Mouse (Mus musculus): ENCODE measurements around the gene Trim16. TPM values are rescaled to one million over a fixed set of nuclear protein-coding genes. Genes with fewer than 3 reads are reported as not detected.

The Trim16 gene
- polyA plus RNA-seq, 1 experiment: 3.7 TPM

DNA sequence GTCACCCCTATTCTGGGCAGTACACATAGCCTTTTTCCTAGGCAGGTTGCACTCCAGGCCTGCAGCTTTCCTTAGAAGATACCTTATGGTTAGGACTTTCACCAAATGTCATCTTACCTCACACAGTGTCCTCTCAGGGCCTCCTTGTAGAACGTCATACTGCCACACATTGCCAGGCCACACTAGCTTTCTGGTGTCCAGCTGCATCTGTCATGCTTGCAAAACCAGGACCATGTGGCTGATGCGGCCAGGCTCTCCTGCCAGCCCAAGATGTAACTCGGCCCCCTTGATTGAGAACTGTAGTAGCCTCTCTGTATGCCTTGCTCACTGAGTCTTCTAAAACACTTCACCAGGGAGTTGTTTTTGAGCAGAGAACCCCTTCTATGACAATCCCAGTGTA, 7.9 kb downstream of the Trim16 start:
- TF ChIP-seq CTCF (conservative IDR thresholded peaks at IDR 0.05; ENCODE audit: insufficient read depth, insufficient read length, low read depth, low read length): no peak
- TF ChIP-seq POLR2A (IDR thresholded peaks at IDR 0.05; ENCODE audit: low read depth, low read length): no peak
- Histone ChIP-seq H3K27ac (ENCODE audit: insufficient read depth, low read depth, low read length) (0 out of 2 replicates have a peak overlapping the region, but pooled peaks have one; percentile 7), H3K27me3 (replicated peaks; ENCODE audit: control insufficient read depth, insufficient read depth, low read length) (no peaks in the 10 kb centered on the region), H3K4me1 (ENCODE audit: control insufficient read depth, insufficient read depth, low read length) (peaks cover 15% of the 10 kb centered on the region; the same call in 1 of the 2 replicates), H3K4me3 (ENCODE audit: insufficient read depth, low read depth, low read length) (no peak overlapping the region), H3K36me3 (ENCODE audit: control insufficient read depth, insufficient read depth, low read length) (no peaks in the 10 kb centered on the region)
- no peak for DNase-seq
- WGBS: 83% methylated on average over 3 of the region's 3 CpGs

GRCm38 (mm10) chr11:62830387-62830786, 10.4 kb downstream of the Trim16 start:
- no peak overlapping the region for H3K27ac ChIP-seq (ENCODE audit: insufficient read depth, low read depth, low read length)
- 97% methylated on average over 2 of the region's 2 CpGs for WGBS
- no peak for DNase-seq
- TF ChIP-seq CTCF (conservative IDR thresholded peaks at IDR 0.05; ENCODE audit: insufficient read depth, insufficient read length, low read depth, low read length): no peak
- TF ChIP-seq POLR2A (IDR thresholded peaks at IDR 0.05; ENCODE audit: low read depth, low read length): no peak
- H3K4me1 ChIP-seq (ENCODE audit: control insufficient read depth, insufficient read depth, low read length): peaks cover 13% of the 10 kb centered on the region; the same call in 1 of the 2 replicates
- no peaks in the 10 kb centered on the region for H3K36me3 ChIP-seq (ENCODE audit: control insufficient read depth, insufficient read depth, low read length)
- H3K27me3 ChIP-seq (replicated peaks; ENCODE audit: control insufficient read depth, insufficient read depth, low read length): no peaks in the 10 kb centered on the region
- no peak overlapping the region for H3K4me3 ChIP-seq (ENCODE audit: insufficient read depth, low read depth, low read length)

DNA sequence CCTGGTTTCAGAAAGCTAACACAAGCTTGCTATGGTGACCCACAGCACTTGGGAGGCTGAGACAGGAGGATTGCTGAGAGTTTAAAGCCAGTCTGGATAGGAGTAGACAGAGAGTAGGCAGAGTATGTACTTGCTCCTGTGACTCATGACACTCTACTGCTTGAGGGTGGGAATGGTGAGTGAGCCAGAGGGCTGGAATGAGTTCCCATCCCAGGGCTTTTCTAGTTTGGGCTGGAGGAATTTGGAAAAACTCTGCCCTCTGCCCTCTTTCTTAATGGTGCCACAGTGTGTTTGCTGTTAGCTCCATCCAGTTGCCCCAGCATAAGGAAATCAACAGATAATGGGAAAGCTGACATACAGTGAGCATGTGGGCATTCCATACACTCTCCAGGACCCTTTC, 11.9 kb downstream of the Trim16 start:
- H3K4me3 ChIP-seq (ENCODE audit: insufficient read depth, low read depth, low read length): no peak overlapping the region
- H3K27ac ChIP-seq (ENCODE audit: insufficient read depth, low read depth, low read length): no peak overlapping the region
- H3K27me3 ChIP-seq (replicated peaks; ENCODE audit: control insufficient read depth, insufficient read depth, low read length): no peaks in the 10 kb centered on the region
- no peaks in the 10 kb centered on the region for H3K36me3 ChIP-seq (ENCODE audit: control insufficient read depth, insufficient read depth, low read length)
- H3K4me1 ChIP-seq (ENCODE audit: control insufficient read depth, insufficient read depth, low read length): peaks cover 2% of the 10 kb centered on the region; the same call in 1 of the 2 replicates
- TF ChIP-seq CTCF (conservative IDR thresholded peaks at IDR 0.05; ENCODE audit: insufficient read depth, insufficient read length, low read depth, low read length) (no peak), POLR2A (IDR thresholded peaks at IDR 0.05; ENCODE audit: low read depth, low read length) (no peak)
- no peak for DNase-seq

DNA sequence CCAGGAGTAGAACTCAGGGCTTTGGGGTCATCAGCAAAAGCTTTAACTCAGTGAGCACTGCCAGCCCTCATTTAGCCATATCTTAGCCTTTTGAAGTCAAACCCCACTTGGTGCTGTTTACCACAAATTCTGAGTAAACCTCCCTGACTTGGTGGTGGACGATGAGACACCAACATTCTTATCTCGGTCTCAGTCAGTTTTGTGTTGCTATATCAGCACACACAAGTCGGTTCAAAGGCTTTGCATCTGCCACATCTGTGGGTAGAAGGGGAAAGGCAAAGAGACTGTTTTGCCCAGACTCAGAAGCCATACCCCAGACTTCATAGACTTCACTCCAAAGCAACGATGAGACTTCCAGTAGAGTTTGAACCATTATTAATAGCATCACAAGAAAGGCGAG, 24.5 kb downstream of the Trim16 start:
- no peak for DNase-seq
- no peaks in the 10 kb centered on the region; the same call in 1 of the 2 replicates for H3K27me3 ChIP-seq (replicated peaks; ENCODE audit: control insufficient read depth, insufficient read depth, low read length)
- 89% methylated on average over 5 of the region's 5 CpGs for WGBS
- H3K27ac ChIP-seq (ENCODE audit: insufficient read depth, low read depth, low read length): no peak overlapping the region
- TF ChIP-seq CTCF (conservative IDR thresholded peaks at IDR 0.05; ENCODE audit: insufficient read depth, insufficient read length, low read depth, low read length) (no peak), POLR2A (IDR thresholded peaks at IDR 0.05; ENCODE audit: low read depth, low read length) (no peak)
- H3K36me3 ChIP-seq (ENCODE audit: control insufficient read depth, insufficient read depth, low read length): no peaks in the 10 kb centered on the region; the same call in 1 of the 2 replicates
- H3K4me1 ChIP-seq (ENCODE audit: control insufficient read depth, insufficient read depth, low read length): no peaks in the 10 kb centered on the region
- no peak overlapping the region for H3K4me3 ChIP-seq (ENCODE audit: insufficient read depth, low read depth, low read length)

DNA sequence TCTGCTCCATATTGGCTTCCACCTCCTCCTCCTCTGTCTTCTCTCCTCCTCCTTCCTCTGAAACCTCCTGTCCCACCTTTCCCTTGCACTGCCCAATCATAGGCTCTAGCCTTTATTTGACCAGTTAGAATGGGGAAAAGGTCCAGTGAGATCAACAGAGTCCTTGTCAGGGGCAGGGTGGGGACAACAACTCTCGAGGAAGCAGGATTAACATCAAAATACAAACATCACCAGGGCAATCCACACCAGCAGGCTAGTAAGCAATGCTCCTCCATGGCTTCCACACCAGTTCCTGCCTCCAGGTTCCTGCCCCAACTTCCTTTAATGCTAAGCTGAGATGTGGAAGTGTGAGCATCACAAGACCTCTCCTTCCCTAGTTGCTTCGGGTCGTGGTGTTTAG, 25.7 kb downstream of the Trim16 start:
- TF ChIP-seq POLR2A (IDR thresholded peaks at IDR 0.05; ENCODE audit: low read depth, low read length): no peak
- Histone ChIP-seq H3K27me3 (replicated peaks; ENCODE audit: control insufficient read depth, insufficient read depth, low read length) (no peaks in the 10 kb centered on the region; the same call in 1 of the 2 replicates), H3K36me3 (ENCODE audit: control insufficient read depth, insufficient read depth, low read length) (no peaks in the 10 kb centered on the region; the same call in 1 of the 2 replicates), H3K27ac (ENCODE audit: insufficient read depth, low read depth, low read length) (no peak overlapping the region), H3K4me1 (ENCODE audit: control insufficient read depth, insufficient read depth, low read length) (no peaks in the 10 kb centered on the region), H3K4me3 (ENCODE audit: insufficient read depth, low read depth, low read length) (no peak overlapping the region)
- WGBS: 66% methylated on average over 3 of the region's 3 CpGs
- DNase-seq: no peak

DNA sequence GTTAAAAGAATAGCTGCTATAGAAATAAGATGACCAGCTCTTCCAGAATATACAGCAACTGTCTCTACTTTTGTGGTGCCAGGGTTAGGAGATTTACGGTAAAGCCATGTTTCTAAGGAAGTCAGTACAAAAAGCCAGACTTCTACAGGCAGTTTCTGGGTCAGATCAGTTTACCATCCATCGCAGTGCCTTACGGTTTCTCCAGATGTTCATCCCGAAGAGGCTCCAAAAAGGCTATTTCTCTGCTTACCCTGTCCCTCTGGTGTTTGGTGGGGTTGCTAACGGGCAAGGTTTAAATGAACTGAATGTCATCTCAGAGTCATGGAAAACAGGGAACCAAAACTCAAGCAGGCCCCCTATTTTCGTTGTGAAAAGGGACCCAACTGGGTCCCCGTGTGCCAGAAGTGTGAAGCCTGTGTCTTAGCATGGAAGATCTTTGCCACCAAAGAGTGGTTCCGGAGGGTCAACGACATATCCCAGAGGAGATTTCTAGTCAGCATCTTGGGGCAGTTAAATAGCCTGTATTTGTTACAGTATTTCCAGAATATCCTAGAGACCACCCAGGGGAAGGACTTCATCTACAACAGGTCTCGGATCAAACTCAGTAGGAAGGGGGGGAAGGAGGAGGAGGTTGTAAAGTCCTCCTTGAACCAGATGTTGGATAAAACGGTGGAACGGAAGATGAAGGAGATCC, 27.1 kb downstream of the Trim16 start, which contains the start of gene Fbxw10:
Gene Fbxw10, plus strand, starts transcription at position 109 of the 694 bp plus-strand sequence.
- Histone ChIP-seq H3K27me3 (replicated peaks; ENCODE audit: control insufficient read depth, insufficient read depth, low read length) (no peaks in the 10 kb centered on the region; the same call in 1 of the 2 replicates), H3K27ac (ENCODE audit: insufficient read depth, low read depth, low read length) (no peak within 1 kb of the TSS), H3K4me3 (ENCODE audit: insufficient read depth, low read depth, low read length) (peak within 1 kb of the TSS; percentile 30; the same call in 1 of the 2 replicates), H3K4me1 (ENCODE audit: control insufficient read depth, insufficient read depth, low read length) (no peaks in the 10 kb centered on the region), H3K36me3 (ENCODE audit: control insufficient read depth, insufficient read depth, low read length) (no peaks in the 10 kb centered on the region; the same call in 1 of the 2 replicates)
- no peak for TF ChIP-seq POLR2A (IDR thresholded peaks at IDR 0.05; ENCODE audit: low read depth, low read length)
- TF ChIP-seq CTCF (conservative IDR thresholded peaks at IDR 0.05; ENCODE audit: insufficient read depth, insufficient read length, low read depth, low read length): no peak
- WGBS: 24% methylated on average over 12 of the region's 12 CpGs
- peak; percentile 51 for DNase-seq

GRCm38 (mm10) chr11:62847655-62848191, 27.7 kb downstream of the Trim16 start:
- H3K4me3 ChIP-seq (ENCODE audit: insufficient read depth, low read depth, low read length): no peak overlapping the region
- WGBS: 63% methylated on average over 4 of the region's 4 CpGs
- no peaks in the 10 kb centered on the region; the same call in 1 of the 2 replicates for H3K27me3 ChIP-seq (replicated peaks; ENCODE audit: control insufficient read depth, insufficient read depth, low read length)
- no peaks in the 10 kb centered on the region for H3K4me1 ChIP-seq (ENCODE audit: control insufficient read depth, insufficient read depth, low read length)
- DNase-seq: no peak
- TF ChIP-seq POLR2A (IDR thresholded peaks at IDR 0.05; ENCODE audit: low read depth, low read length) (no peak), CTCF (conservative IDR thresholded peaks at IDR 0.05; ENCODE audit: insufficient read depth, insufficient read length, low read depth, low read length) (no peak)
- no peaks in the 10 kb centered on the region for H3K36me3 ChIP-seq (ENCODE audit: control insufficient read depth, insufficient read depth, low read length)
- no peak overlapping the region for H3K27ac ChIP-seq (ENCODE audit: insufficient read depth, low read depth, low read length)

Data from kidney, adult 2 months (tissue).